Mouse (Mus musculus): Measurements from ENCODE around the gene Nr2c2ap. TPM values are rescaled to one million over a fixed set of nuclear protein-coding genes. Genes with fewer than 3 reads are reported as not detected.

Nr2c2ap gene
- polyA plus RNA-seq, 1 experiment from 2014 or later = 14.9 TPM

GRCm38 (mm10) chr8:70104922-70105321, 26.2 kb upstream of the Nr2c2ap start:
- DNase-seq (no peak), ATAC-seq (no peak)
- no peak overlapping the region for H3K4me3 ChIP-seq (ENCODE audit: low read depth, low read length)

GRCm38 (mm10) chr8:70110451-70110850, 20.7 kb upstream of the Nr2c2ap start:
- no peak overlapping the region for H3K9ac ChIP-seq (replicated peaks)
- no peaks in the 10 kb centered on the region for H3K4me1 ChIP-seq (ENCODE audit: insufficient read depth)
- DNase-seq (no peak), ATAC-seq (no peak)
- H3K9me3 ChIP-seq (ENCODE audit: low read length) = no peaks in the 10 kb centered on the region
- H3K4me2 ChIP-seq (ENCODE audit: low read depth, low read length) = no peak overlapping the region
- TF ChIP-seq EP300 (IDR thresholded peaks at IDR 0.05; ENCODE audit: low read depth) (no peak), CTCF (IDR thresholded peaks at IDR 0.05; ENCODE audit: low read depth) (no peak)
- H3K36me3 ChIP-seq (replicated peaks; ENCODE audit: insufficient read depth, low read length) = no peaks in the 10 kb centered on the region
- H3K27me3 ChIP-seq (ENCODE audit: insufficient read depth, low read length) = peaks cover 57% of the 10 kb centered on the region
- H3K4me3 ChIP-seq (ENCODE audit: low read depth, low read length) = no peak overlapping the region
- H3K27ac ChIP-seq (ENCODE audit: low read depth) = no peak overlapping the region
- WGBS (ENCODE audit: insufficient replicate concordance) = 54% methylated on average over 2 of the region's 2 CpGs

More at GRCm38 (mm10) chr8:70104922-70105321, 26.2 kb upstream of the Nr2c2ap start:
- Histone ChIP-seq H3K27ac (ENCODE audit: low read depth) (no peak overlapping the region), H3K4me2 (ENCODE audit: low read depth, low read length) (no peak overlapping the region), H3K36me3 (replicated peaks; ENCODE audit: insufficient read depth, low read length) (no peaks in the 10 kb centered on the region), H3K9ac (replicated peaks) (no peak overlapping the region), H3K27me3 (ENCODE audit: insufficient read depth, low read length) (peaks cover 7% of the 10 kb centered on the region; the same call in 1 of the 2 replicates), H3K4me1 (ENCODE audit: insufficient read depth) (no peaks in the 10 kb centered on the region), H3K9me3 (ENCODE audit: low read length) (no peaks in the 10 kb centered on the region)
- TF ChIP-seq CTCF (IDR thresholded peaks at IDR 0.05; ENCODE audit: low read depth) (no peak), EP300 (IDR thresholded peaks at IDR 0.05; ENCODE audit: low read depth) (no peak)
- WGBS (ENCODE audit: insufficient replicate concordance) = 63% methylated on average over 7 of the region's 7 CpGs

GRCm38 (mm10) chr8:70111192-70111795, 19.8 kb upstream of the Nr2c2ap start:
- 48% methylated on average over 23 of the region's 23 CpGs for WGBS (ENCODE audit: insufficient replicate concordance)
- Histone ChIP-seq H3K27me3 (ENCODE audit: insufficient read depth, low read length) (peaks cover 58% of the 10 kb centered on the region), H3K9me3 (ENCODE audit: low read length) (no peaks in the 10 kb centered on the region), H3K36me3 (replicated peaks; ENCODE audit: insufficient read depth, low read length) (no peaks in the 10 kb centered on the region), H3K4me3 (ENCODE audit: low read depth, low read length) (no peak overlapping the region), H3K4me1 (ENCODE audit: insufficient read depth) (no peaks in the 10 kb centered on the region), H3K27ac (ENCODE audit: low read depth) (no peak overlapping the region), H3K9ac (replicated peaks) (no peak overlapping the region), H3K4me2 (ENCODE audit: low read depth, low read length) (no peak overlapping the region)
- no peak for TF ChIP-seq EP300 (IDR thresholded peaks at IDR 0.05; ENCODE audit: low read depth)
- no peak for TF ChIP-seq CTCF (IDR thresholded peaks at IDR 0.05; ENCODE audit: low read depth)
- DNase-seq (no peak), ATAC-seq (no peak)

GRCm38 (mm10) chr8:70112401-70113016, 18.6 kb upstream of the Nr2c2ap start:
- Histone ChIP-seq H3K4me1 (ENCODE audit: insufficient read depth) (no peaks in the 10 kb centered on the region), H3K4me3 (ENCODE audit: low read depth, low read length) (no peak overlapping the region), H3K27ac (ENCODE audit: low read depth) (no peak overlapping the region), H3K36me3 (replicated peaks; ENCODE audit: insufficient read depth, low read length) (no peaks in the 10 kb centered on the region), H3K9ac (replicated peaks) (no peak overlapping the region), H3K4me2 (ENCODE audit: low read depth, low read length) (no peak overlapping the region), H3K9me3 (ENCODE audit: low read length) (no peaks in the 10 kb centered on the region), H3K27me3 (ENCODE audit: insufficient read depth, low read length) (peaks cover 63% of the 10 kb centered on the region)
- WGBS (ENCODE audit: insufficient replicate concordance) = 7% methylated on average over 43 of the region's 43 CpGs
- ATAC-seq (no peak), DNase-seq (no peak)
- TF ChIP-seq CTCF (IDR thresholded peaks at IDR 0.05; ENCODE audit: low read depth) = no peak
- TF ChIP-seq EP300 (IDR thresholded peaks at IDR 0.05; ENCODE audit: low read depth) = no peak

- Histone ChIP-seq H3K4me3 (ENCODE audit: low read depth, low read length) (no peak overlapping the region), H3K36me3 (replicated peaks; ENCODE audit: insufficient read depth, low read length) (no peaks in the 10 kb centered on the region), H3K9me3 (ENCODE audit: low read length) (no peaks in the 10 kb centered on the region), H3K4me2 (ENCODE audit: low read depth, low read length) (no peak overlapping the region), H3K9ac (replicated peaks) (no peak overlapping the region), H3K4me1 (ENCODE audit: insufficient read depth) (no peaks in the 10 kb centered on the region), H3K27ac (ENCODE audit: low read depth) (no peak overlapping the region), H3K27me3 (ENCODE audit: insufficient read depth, low read length) (peaks cover 74% of the 10 kb centered on the region)
- DNase-seq (no peak), ATAC-seq (no peak)
- no peak for TF ChIP-seq EP300 (IDR thresholded peaks at IDR 0.05; ENCODE audit: low read depth)
- no peak for TF ChIP-seq CTCF (IDR thresholded peaks at IDR 0.05; ENCODE audit: low read depth)
- 16% methylated on average over 6 of the region's 6 CpGs for WGBS (ENCODE audit: insufficient replicate concordance)
Measured at GRCm38 (mm10) chr8:70114488-70114887, 16.6 kb upstream of the Nr2c2ap start.

GRCm38 (mm10) chr8:70114892-70115291, 16.2 kb upstream of the Nr2c2ap start:
- no peak for ATAC-seq
- 59% methylated on average over 13 of the region's 13 CpGs for WGBS (ENCODE audit: insufficient replicate concordance)
- no peak overlapping the region for H3K27ac ChIP-seq (ENCODE audit: low read depth)
- H3K36me3 ChIP-seq (replicated peaks; ENCODE audit: insufficient read depth, low read length) = no peaks in the 10 kb centered on the region
- H3K9ac ChIP-seq (replicated peaks) = no peak overlapping the region
- no peak overlapping the region for H3K4me2 ChIP-seq (ENCODE audit: low read depth, low read length)
- peaks cover 74% of the 10 kb centered on the region for H3K27me3 ChIP-seq (ENCODE audit: insufficient read depth, low read length)
- H3K4me3 ChIP-seq (ENCODE audit: low read depth, low read length) = no peak overlapping the region
- no peak for DNase-seq
- H3K4me1 ChIP-seq (ENCODE audit: insufficient read depth) = no peaks in the 10 kb centered on the region
- no peak for TF ChIP-seq CTCF (IDR thresholded peaks at IDR 0.05; ENCODE audit: low read depth)
- TF ChIP-seq EP300 (IDR thresholded peaks at IDR 0.05; ENCODE audit: low read depth) = no peak
- no peaks in the 10 kb centered on the region for H3K9me3 ChIP-seq (ENCODE audit: low read length)

All from liver, postnatal 0 days (tissue).